Mouse (Mus musculus) stomach, embryonic 14.5 days (tissue): Measurements from ENCODE around the gene Ercc6l2. TPM values are rescaled to one million over a fixed set of nuclear protein-coding genes. Genes with fewer than 3 reads are reported as not detected.
A peak's percentile ranks its signal among the peaks of the same experiment; 100 is the strongest.

Experiments
- ATAC-seq: fragments of 200-750 bp; cut with Nextera tagmentation; 2 replicates; pipeline ENCODE4 v1.8.0; 2017; ENCODE audit warnings: low read depth, moderate TSS enrichment; ENCODE audit not compliant: insufficient number of reproducible peaks, insufficient read depth, low FRiP score
- H3K27ac ChIP-seq: fragments of 300-500 bp; sonication (generic); 2 replicates; pipeline ENCODE4 v1.5.1; 2014; ENCODE audit warnings: mild to moderate bottlenecking, low read length, moderate library complexity, mixed read lengths
- H3K27me3 ChIP-seq: fragments of 300-500 bp; sonication (generic); 2 replicates; pipeline ENCODE4 v1.6.1; 2014; ENCODE audit warnings: low read length, control low read depth, mixed read lengths; ENCODE audit not compliant: control insufficient read depth, insufficient read depth
- H3K36me3 ChIP-seq: fragments of 300-500 bp; sonication (generic); 2 replicates; pipeline ENCODE4 v1.6.1; 2014; ENCODE audit warnings: mild to moderate bottlenecking, control low read depth, low read length, moderate library complexity, mixed read lengths; ENCODE audit not compliant: control insufficient read depth, insufficient read depth
- H3K4me1 ChIP-seq: fragments of 300-500 bp; sonication (generic); 2 replicates; pipeline ENCODE4 v1.6.1; 2014; ENCODE audit warnings: low read length, control low read depth, mixed read lengths; ENCODE audit not compliant: control insufficient read depth, insufficient read depth
- H3K4me2 ChIP-seq: fragments of 300-500 bp; sonication (generic); replicated peaks from 2 replicates; pipeline ENCODE4 v1.6.1; 2014; ENCODE audit warnings: low read depth, low read length, control low read depth
- H3K4me3 ChIP-seq: fragments of 300-500 bp; sonication (generic); 2 replicates; pipeline ENCODE4 v1.5.1; 2014; ENCODE audit warnings: low read depth, low read length, control low read depth
- H3K9ac ChIP-seq: fragments of 300-500 bp; sonication (generic); replicated peaks from 2 replicates; pipeline ENCODE4 v1.6.1; 2014; ENCODE audit warnings: low read depth, mild to moderate bottlenecking, control low read depth, low read length, moderate library complexity, mixed read lengths
- H3K9me3 ChIP-seq: fragments of 300-500 bp; sonication (generic); 2 replicates; pipeline ENCODE4 v1.6.1; 2016; ENCODE audit warnings: low read depth, low read length, control low read depth; ENCODE audit not compliant: control insufficient read depth
- WGBS: fragments of 180-500 bp; shearing (Covaris S2); extraction: QIAGEN DNeasy Blood & Tissue Kit; methylation state at CpG from one replicate; pipeline ENCODE4 v1.1.7; 2014; 5-methylcytosine and 5-hydroxymethylcytosine counted together
- polyA plus RNA-seq: library from polyadenylated mRNA; unstranded; fragments of >200 nt; fragmentation: Nextera tagmentation; extraction: Ambion mirVana; gene quantifications from 2 replicates; pipeline ENCODE4 v1.2.1, GENCODE M21; 2014

Ercc6l2 gene
- polyA plus RNA-seq, 1 experiment from 2014 or later, result 29.2 TPM

DNA sequence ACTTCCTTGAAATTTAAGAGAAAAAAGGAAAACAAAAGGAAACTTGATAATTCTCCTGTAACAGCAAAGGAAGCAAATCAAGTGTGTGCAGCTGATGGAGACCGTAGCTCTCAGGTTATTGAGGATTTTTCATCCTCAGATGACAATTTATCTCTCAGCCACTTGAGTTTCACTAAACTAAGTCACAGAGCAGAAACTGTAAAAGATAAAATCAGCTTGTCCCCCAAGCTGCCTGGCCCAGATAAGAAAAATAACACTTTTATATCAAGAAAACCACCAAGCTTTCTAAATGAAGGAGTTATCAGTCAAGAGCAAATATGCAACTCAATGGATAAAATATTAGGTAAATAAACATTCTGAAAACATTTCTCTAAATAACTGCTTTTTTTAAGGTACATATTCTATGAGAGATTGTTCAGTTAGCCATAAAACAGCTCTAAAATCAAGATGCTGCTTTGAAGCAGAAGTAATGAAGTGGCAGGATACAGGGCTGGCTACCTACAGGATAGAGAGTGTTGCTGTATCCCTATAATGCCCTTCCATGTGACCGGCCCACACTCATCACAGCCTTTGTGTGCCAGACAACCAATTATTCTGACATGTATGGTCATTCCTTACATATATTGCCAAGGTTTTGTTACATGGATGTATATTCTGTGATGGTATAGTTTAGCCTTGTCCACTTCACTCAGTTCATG, 57.7 kb downstream of the Ercc6l2 start:
- no peak overlapping the region for H3K4me2 ChIP-seq
- H3K9me3 ChIP-seq, result no peaks in the 10 kb centered on the region
- H3K4me3 ChIP-seq, result no peak overlapping the region
- WGBS, result 88% methylated on average over 2 of the region's 2 CpGs
- H3K27me3 ChIP-seq, result no peaks in the 10 kb centered on the region
- ATAC-seq, result no peak
- no peak overlapping the region for H3K9ac ChIP-seq
- peaks cover 8% of the 10 kb centered on the region; the same call in 1 of the 2 replicates for H3K36me3 ChIP-seq
- H3K27ac ChIP-seq, result no peak overlapping the region
- no peaks in the 10 kb centered on the region for H3K4me1 ChIP-seq

DNA sequence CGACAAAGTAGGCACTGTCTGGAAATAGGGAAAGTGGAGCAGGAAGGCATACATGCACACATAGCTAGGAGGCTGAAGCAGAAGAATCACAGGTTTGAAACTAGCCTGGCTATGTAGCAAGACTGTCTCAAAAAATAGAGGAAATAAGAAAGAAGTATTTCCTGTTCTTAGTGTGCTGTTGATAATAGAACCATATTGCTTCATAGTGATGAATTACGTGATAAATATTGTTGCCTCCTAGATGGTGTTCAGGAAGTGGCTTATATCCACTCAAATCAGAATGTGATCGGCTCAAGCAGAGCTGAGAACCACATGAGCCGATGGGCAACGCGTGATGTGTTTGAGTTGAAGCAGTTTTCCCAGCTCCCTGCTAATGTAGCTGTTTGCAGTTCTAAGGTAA, 62.1 kb downstream of the Ercc6l2 start:
- H3K4me1 ChIP-seq, result 0 out of 2 replicates have a peak, but pooled peaks cover 8% of the 10 kb centered on the region
- 89% methylated on average over 6 of the region's 6 CpGs for WGBS
- H3K9me3 ChIP-seq, result no peaks in the 10 kb centered on the region
- ATAC-seq, result no peak
- H3K27ac ChIP-seq, result no peak overlapping the region
- H3K4me2 ChIP-seq, result no peak overlapping the region
- no peak overlapping the region for H3K9ac ChIP-seq
- H3K4me3 ChIP-seq, result no peak overlapping the region
- H3K27me3 ChIP-seq, result no peaks in the 10 kb centered on the region
- H3K36me3 ChIP-seq, result peaks cover under 1% of the 10 kb centered on the region; the same call in 1 of the 2 replicates

DNA sequence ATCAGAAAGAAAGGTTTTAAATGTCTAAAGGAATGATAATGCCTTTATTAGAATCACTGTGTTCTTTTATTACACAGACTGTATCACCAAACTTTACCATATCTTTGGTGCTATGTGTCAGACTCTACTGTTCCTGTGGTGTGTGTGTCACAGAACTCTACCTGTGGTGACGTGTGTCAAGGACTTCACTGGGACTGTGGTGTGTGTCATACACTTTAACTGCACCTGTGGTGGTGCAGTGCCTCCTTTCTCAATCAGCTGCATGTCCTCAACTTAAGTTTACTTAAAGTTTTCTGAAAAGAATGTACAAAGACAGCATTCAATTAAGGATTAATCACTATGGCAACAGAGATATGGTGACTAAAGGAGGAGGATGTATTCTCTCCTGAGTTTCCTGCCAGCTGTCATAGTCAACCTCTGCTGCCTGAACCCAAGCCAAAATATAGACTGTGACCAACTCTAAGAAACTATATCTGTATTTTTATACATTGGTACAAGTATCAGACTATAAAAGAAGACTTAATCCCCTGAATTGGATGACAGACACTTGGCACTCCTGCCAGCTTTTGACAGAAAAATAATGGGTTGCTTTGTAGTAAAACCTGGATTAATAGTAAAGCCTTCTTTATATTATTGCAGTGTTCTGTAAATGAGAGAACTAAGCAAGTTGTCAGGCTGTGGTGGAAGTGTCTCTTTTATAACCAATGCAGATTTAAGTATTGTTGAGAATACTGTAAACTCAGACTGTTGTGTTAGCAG, 64.2 kb downstream of the Ercc6l2 start:
- Histone ChIP-seq H3K4me2 (no peak overlapping the region), H3K9me3 (no peaks in the 10 kb centered on the region), H3K4me1 (0 out of 2 replicates have a peak, but pooled peaks cover 8% of the 10 kb centered on the region), H3K27ac (0 out of 2 replicates have a peak overlapping the region, but pooled peaks have one; percentile 7), H3K9ac (no peak overlapping the region), H3K36me3 (no peaks in the 10 kb centered on the region), H3K4me3 (no peak overlapping the region), H3K27me3 (no peaks in the 10 kb centered on the region)
- ATAC-seq, result peak; percentile 61
- WGBS, result 28% methylated on average over 1 of the region's 1 CpGs

DNA sequence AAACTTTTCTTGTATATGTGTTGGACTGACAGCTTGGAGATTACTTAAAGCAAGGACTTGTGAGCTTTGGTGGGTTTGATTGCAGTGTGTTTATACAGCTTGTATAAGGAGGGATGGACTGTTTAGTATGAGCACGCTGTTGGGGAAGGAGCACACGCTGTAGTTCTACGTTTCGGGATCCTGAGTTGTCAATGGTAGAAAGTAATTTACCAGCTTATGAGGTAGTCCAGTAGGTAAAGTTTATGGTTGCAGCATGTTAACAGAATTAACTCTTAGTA, 64.8 kb downstream of the Ercc6l2 start:
- WGBS, result 27% methylated on average over 4 of the region's 4 CpGs
- no peak for ATAC-seq
- no peaks in the 10 kb centered on the region for H3K36me3 ChIP-seq
- no peaks in the 10 kb centered on the region for H3K9me3 ChIP-seq
- 0 out of 2 replicates have a peak, but pooled peaks cover 8% of the 10 kb centered on the region for H3K4me1 ChIP-seq
- no peak overlapping the region for H3K9ac ChIP-seq
- H3K27me3 ChIP-seq, result no peaks in the 10 kb centered on the region
- 0 out of 2 replicates have a peak overlapping the region, but pooled peaks have one; percentile 7 for H3K27ac ChIP-seq
- H3K4me2 ChIP-seq, result no peak overlapping the region
- H3K4me3 ChIP-seq, result no peak overlapping the region

DNA sequence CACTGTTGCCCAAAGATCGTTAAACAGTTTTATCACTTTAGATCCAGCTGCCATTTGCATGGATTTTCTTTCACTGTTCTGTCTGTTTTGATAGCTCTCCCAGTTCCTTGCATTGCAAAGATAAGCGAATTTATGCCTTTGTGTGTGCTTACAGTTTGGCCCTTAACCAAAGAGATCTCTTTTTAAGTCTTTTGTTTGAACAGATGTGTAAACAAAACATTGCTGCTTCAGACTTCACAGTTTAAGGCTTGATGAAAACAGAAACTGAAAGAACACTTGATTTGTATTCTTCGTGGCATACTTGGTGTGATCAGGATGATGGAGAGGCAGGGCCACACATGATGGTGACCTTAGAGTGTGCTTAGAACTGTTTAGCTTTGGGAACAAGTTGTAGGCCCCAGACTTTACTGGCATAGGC, 70.5 kb downstream of the Ercc6l2 start:
- no peak for ATAC-seq
- no peak overlapping the region for H3K4me3 ChIP-seq
- H3K27ac ChIP-seq, result peak overlapping the region; percentile 56; the same call in 1 of the 2 replicates
- WGBS, result 34% methylated on average over 3 of the region's 3 CpGs
- no peaks in the 10 kb centered on the region for H3K27me3 ChIP-seq
- H3K9ac ChIP-seq, result no peak overlapping the region
- no peak overlapping the region for H3K4me2 ChIP-seq
- H3K9me3 ChIP-seq, result no peaks in the 10 kb centered on the region
- 0 out of 2 replicates have a peak, but pooled peaks cover 3% of the 10 kb centered on the region for H3K36me3 ChIP-seq
- no peaks in the 10 kb centered on the region for H3K4me1 ChIP-seq

DNA sequence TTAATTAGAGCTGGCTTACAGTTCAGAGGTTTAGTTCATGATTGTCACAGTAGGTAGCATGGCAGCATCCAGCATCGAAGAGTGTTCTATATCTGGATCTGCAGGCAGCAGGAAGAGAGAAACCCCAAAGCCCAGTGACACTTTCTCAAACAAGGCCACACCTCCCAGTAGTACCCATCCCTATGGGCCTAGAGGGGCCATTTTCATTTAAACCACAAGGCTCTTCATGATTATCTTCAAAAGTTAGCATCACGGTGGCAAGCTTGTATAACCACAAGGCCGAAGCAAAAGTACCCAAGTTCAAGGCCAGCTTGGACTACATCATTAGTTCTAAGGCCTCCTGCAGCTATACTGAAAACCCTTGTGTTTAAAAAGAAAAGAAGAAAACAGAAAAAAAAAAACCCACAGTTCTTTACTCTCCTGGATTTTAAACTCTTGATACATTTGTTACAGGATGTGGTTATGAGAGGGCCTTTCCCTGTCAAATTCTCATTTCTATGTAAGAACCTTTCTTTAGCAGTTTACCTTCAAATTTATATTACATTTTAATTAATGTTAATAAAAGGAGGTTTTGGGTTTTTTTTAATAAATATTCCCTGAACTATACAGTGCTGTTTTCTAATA, 71.5 kb downstream of the Ercc6l2 start:
- Histone ChIP-seq H3K4me1 (no peaks in the 10 kb centered on the region), H3K4me2 (no peak overlapping the region), H3K36me3 (0 out of 2 replicates have a peak, but pooled peaks cover 3% of the 10 kb centered on the region), H3K27ac (peak overlapping the region; percentile 56; the same call in 1 of the 2 replicates), H3K9ac (no peak overlapping the region), H3K9me3 (no peaks in the 10 kb centered on the region), H3K4me3 (no peak overlapping the region), H3K27me3 (no peaks in the 10 kb centered on the region)
- ATAC-seq, result no peak
- 95% methylated on average over 3 of the region's 3 CpGs for WGBS

DNA sequence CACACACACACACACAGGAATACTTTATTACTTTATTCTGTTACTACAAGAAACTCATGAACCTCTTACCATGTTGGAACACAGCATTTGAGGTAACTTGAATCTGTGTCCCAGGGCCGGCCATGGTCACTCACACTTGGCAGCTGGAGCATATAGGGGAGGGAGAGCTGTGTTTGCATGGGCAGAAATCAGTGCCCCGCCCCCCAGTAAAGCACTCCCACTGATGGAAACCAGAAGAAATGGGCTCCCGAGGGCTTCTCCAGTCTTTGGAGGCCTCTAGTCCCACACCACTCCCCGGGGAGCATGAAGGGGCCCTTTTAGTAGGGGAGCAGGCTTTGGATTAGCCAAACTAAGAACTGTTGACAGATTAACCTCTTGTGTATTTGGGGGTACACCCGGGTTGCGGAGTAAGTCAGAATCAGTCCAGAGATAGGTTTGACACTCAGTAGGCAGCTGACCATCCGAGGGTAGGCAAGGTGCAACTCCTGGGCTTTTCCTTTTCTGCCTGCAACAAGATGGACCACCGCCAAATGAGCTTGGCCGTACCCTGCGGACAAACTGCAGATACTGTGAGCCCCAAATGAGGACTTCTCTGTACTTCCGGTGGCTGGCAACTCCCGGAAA, 85.8 kb downstream of the Ercc6l2 start:
- no peaks in the 10 kb centered on the region for H3K27me3 ChIP-seq
- no peaks in the 10 kb centered on the region; the same call in 1 of the 2 replicates for H3K36me3 ChIP-seq
- H3K4me1 ChIP-seq, result peaks cover 21% of the 10 kb centered on the region
- H3K27ac ChIP-seq, result peak overlapping the region; percentile 52; the same call in 1 of the 2 replicates
- no peaks in the 10 kb centered on the region for H3K9me3 ChIP-seq
- 24% methylated on average over 12 of the region's 12 CpGs for WGBS
- no peak overlapping the region for H3K4me3 ChIP-seq
- H3K9ac ChIP-seq, result no peak overlapping the region; the same call in 1 of the 2 replicates
- H3K4me2 ChIP-seq, result peak overlapping the region; percentile 39
- no peak for ATAC-seq

DNA sequence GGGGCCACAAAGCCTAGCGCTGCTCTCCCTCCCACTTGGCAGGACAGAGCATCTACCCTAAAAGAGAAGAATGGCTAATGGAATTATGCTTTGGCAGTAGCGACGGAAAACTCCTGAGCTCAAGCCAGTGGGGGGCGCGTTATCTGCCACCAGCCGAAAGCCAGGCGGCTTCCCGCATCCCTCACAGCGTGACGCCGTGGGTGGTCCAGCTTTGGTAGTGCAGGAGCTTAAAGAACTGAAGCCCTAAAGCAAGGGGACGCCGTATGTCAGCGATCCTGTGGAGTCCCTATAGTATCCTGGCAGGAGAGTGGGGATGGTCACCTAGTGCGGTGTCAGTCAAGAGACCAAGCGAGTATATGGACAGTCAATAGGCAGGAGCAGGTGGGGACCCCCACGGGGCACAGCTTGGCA, 86.3 kb downstream of the Ercc6l2 start:
- H3K36me3 ChIP-seq, result no peaks in the 10 kb centered on the region; the same call in 1 of the 2 replicates
- H3K9me3 ChIP-seq, result no peaks in the 10 kb centered on the region
- H3K27ac ChIP-seq, result peak overlapping the region; percentile 52
- H3K27me3 ChIP-seq, result no peaks in the 10 kb centered on the region
- H3K4me1 ChIP-seq, result peaks cover 21% of the 10 kb centered on the region
- ATAC-seq, result peak; percentile 67; the same call in 1 of the 2 replicates
- peak overlapping the region; percentile 3; the same call in 1 of the 2 replicates for H3K4me3 ChIP-seq
- no peak overlapping the region; the same call in 1 of the 2 replicates for H3K9ac ChIP-seq
- H3K4me2 ChIP-seq, result peak overlapping the region; percentile 39
- 9% methylated on average over 17 of the region's 17 CpGs for WGBS
